Mouse (Mus musculus) CH12.LX (cell line): ENCODE measurements around the gene Pacs2. TPM values are rescaled to one million over a fixed set of nuclear protein-coding genes. Genes with fewer than 3 reads are reported as not detected.

ENCODE experiments used
- DNase-seq: peaks from one replicate; pipeline ENCODE4 v3.0.0-alpha.2; 2013; ENCODE audit errors: extremely low read depth
- H3K27ac ChIP-seq: 2 replicates; pipeline ENCODE4 v1.5.1; 2012; ENCODE audit warnings: low read depth, mild to moderate bottlenecking, control low read depth, moderate library complexity; ENCODE audit not compliant: insufficient read depth
- H3K27me3 ChIP-seq: replicated peaks from 2 replicates; pipeline ENCODE3; 2012; ENCODE audit warnings: inconsistent platforms
- H3K36me3 ChIP-seq, 2 experiments: replicated peaks in 1 of 2; 2 replicates each; pipeline versions ENCODE3 to v1.6.1; 2012; ENCODE audit warnings: inconsistent platforms in 1 of 2, low read length in 1 of 2, mild to moderate bottlenecking in 1 of 2, mixed read lengths in 1 of 2, moderate library complexity in 1 of 2; ENCODE audit not compliant: control insufficient read depth in 1 of 2, insufficient read depth in 1 of 2
- H3K4me1 ChIP-seq, 2 experiments: 2 replicates each; pipeline ENCODE4 v1.6.1; 2012; ENCODE audit warnings: inconsistent platforms in 1 of 2, moderate library complexity in 1 of 2; ENCODE audit not compliant: insufficient read depth in 2 of 2, control insufficient read depth in 1 of 2
- H3K4me2 ChIP-seq: 2 replicates; pipeline ENCODE4 v1.6.1; 2012; ENCODE audit warnings: low read depth, mild to moderate bottlenecking, control low read depth; ENCODE audit not compliant: poor library complexity, insufficient read depth, severe bottlenecking
- H3K4me3 ChIP-seq, 3 experiments: fragments of 150-350 bp in 1 of 3; sonication (generic) in 1 of 3; replicated peaks in 1 of 3; 2 replicates each; pipeline versions ENCODE3 to v1.5.1; 2011 to 2012; ENCODE audit warnings: low read depth in 2 of 3, low read length in 2 of 3, mild to moderate bottlenecking in 2 of 3, moderate library complexity in 2 of 3, control low read depth in 1 of 3, improper control_type of control experiment in 1 of 3, inconsistent platforms in 1 of 3, mixed read lengths in 1 of 3; ENCODE audit not compliant: poor library complexity in 1 of 3
- H3K79me2 ChIP-seq: replicated peaks from 2 replicates; pipeline ENCODE4 v1.6.1; 2012; ENCODE audit warnings: mild to moderate bottlenecking, moderate library complexity; ENCODE audit not compliant: control insufficient read depth, poor library complexity, insufficient read depth, severe bottlenecking; ENCODE audit errors: extremely low read depth
- H3K9ac ChIP-seq: 2 replicates; pipeline ENCODE4 v1.6.1; 2012; ENCODE audit warnings: low read depth, mild to moderate bottlenecking, control low read depth, moderate library complexity; ENCODE audit not compliant: insufficient read depth
- H3K9me3 ChIP-seq: replicated peaks from 2 replicates; pipeline ENCODE3; 2012; ENCODE audit warnings: low read length, inconsistent platforms, mixed read lengths
- BHLHE40 ChIP-seq: IDR thresholded peaks from 2 replicates; pipeline ENCODE4 v1.6.1; 2011; ENCODE audit warnings: mild to moderate bottlenecking, low read depth, low read length, improper control_type of control experiment
- CHD1 ChIP-seq: IDR thresholded peaks from 2 replicates; pipeline ENCODE4 v1.6.1; 2012; ENCODE audit warnings: low read depth, low read length, improper control_type of control experiment, inconsistent platforms
- CHD2 ChIP-seq: IDR thresholded peaks from 2 replicates; pipeline ENCODE4 v1.6.1; 2011; ENCODE audit warnings: low read length, improper control_type of control experiment
- E2F4 ChIP-seq: IDR thresholded peaks from 2 replicates; pipeline ENCODE4 v1.6.1; 2011; ENCODE audit warnings: low read depth, low read length, improper control_type of control experiment; ENCODE audit not compliant: insufficient replicate concordance
- EP300 ChIP-seq: IDR thresholded peaks from 2 replicates; pipeline ENCODE4 v1.6.1; 2011; ENCODE audit warnings: low read length, improper control_type of control experiment
- GABPA ChIP-seq: IDR thresholded peaks from 2 replicates; pipeline ENCODE4 v1.6.1; 2012; ENCODE audit warnings: low read depth, low read length, improper control_type of control experiment, inconsistent platforms; ENCODE audit not compliant: insufficient replicate concordance
- IRF4 ChIP-seq: IDR thresholded peaks from 2 replicates; pipeline ENCODE4 v1.6.1; 2014; ENCODE audit warnings: low read depth, mild to moderate bottlenecking, inconsistent platforms, low read length, improper control_type of control experiment
- JUN ChIP-seq: IDR thresholded peaks from 2 replicates; pipeline ENCODE4 v1.6.1; 2011; ENCODE audit warnings: low read depth, mild to moderate bottlenecking, low read length, improper control_type of control experiment, moderate library complexity; ENCODE audit not compliant: insufficient read depth
- MAFK ChIP-seq: IDR thresholded peaks from 2 replicates; pipeline ENCODE4 v1.6.1; 2011; ENCODE audit warnings: low read length, improper control_type of control experiment; ENCODE audit not compliant: insufficient replicate concordance
- MAX ChIP-seq: IDR thresholded peaks from 2 replicates; pipeline ENCODE4 v1.6.1; 2011; ENCODE audit warnings: low read length, improper control_type of control experiment
- MAZ ChIP-seq: IDR thresholded peaks from 2 replicates; pipeline ENCODE4 v1.6.1; 2012; ENCODE audit warnings: low read depth, mild to moderate bottlenecking, inconsistent platforms, low read length, improper control_type of control experiment, moderate library complexity
- NELFE ChIP-seq: IDR thresholded peaks from 2 replicates; pipeline ENCODE4 v1.6.1; 2011; ENCODE audit warnings: low read depth, low read length, improper control_type of control experiment
- NRF1 ChIP-seq: IDR thresholded peaks from 2 replicates; pipeline ENCODE4 v1.6.1; 2014; ENCODE audit warnings: low read depth, mild to moderate bottlenecking, inconsistent platforms, low read length, improper control_type of control experiment, moderate library complexity
- PAX5 ChIP-seq: IDR thresholded peaks from 2 replicates; pipeline ENCODE4 v1.6.1; 2012; ENCODE audit warnings: low read length, inconsistent platforms, mixed read lengths
- POLR2A ChIP-seq: IDR thresholded peaks from 2 replicates; pipeline ENCODE4 v1.6.1; 2011; ENCODE audit warnings: low read depth, mild to moderate bottlenecking, improper control_type of control experiment, low read length
- POLR2AphosphoS2 ChIP-seq: IDR thresholded peaks from 2 replicates; pipeline ENCODE4 v1.6.1; 2011; ENCODE audit warnings: low read depth, low read length, improper control_type of control experiment
- SIN3A ChIP-seq: IDR thresholded peaks from 2 replicates; pipeline ENCODE4 v1.6.1; 2012; ENCODE audit warnings: low read length, improper control_type of control experiment, inconsistent platforms
- SMC3 ChIP-seq: IDR thresholded peaks from 2 replicates; pipeline ENCODE4 v1.6.1; 2011; ENCODE audit warnings: low read depth, low read length, improper control_type of control experiment
- UBTF ChIP-seq: IDR thresholded peaks from 2 replicates; pipeline ENCODE4 v1.6.1; 2012; ENCODE audit warnings: low read depth, mild to moderate bottlenecking, inconsistent platforms, low read length, improper control_type of control experiment, moderate library complexity
- USF1 ChIP-seq: IDR thresholded peaks from 2 replicates; pipeline ENCODE4 v1.6.1; 2014; ENCODE audit warnings: low read depth, mild to moderate bottlenecking, inconsistent platforms, low read length, improper control_type of control experiment
- USF2 ChIP-seq: conservative IDR thresholded peaks from 2 replicates; pipeline ENCODE4 v1.6.1; 2011; ENCODE audit warnings: low read depth, low read length, improper control_type of control experiment
- ZC3H11A ChIP-seq: IDR thresholded peaks from 2 replicates; pipeline ENCODE4 v1.6.1; 2012; ENCODE audit warnings: low read depth, mild to moderate bottlenecking, inconsistent platforms, low read length, improper control_type of control experiment
- ZKSCAN1 ChIP-seq: IDR thresholded peaks from 2 replicates; pipeline ENCODE4 v1.6.1; 2012; ENCODE audit warnings: low read depth, inconsistent platforms, low read length, improper control_type of control experiment, borderline replicate concordance
- ZMIZ1 ChIP-seq: IDR thresholded peaks from 2 replicates; pipeline ENCODE4 v1.6.1; 2012; ENCODE audit warnings: low read depth, mild to moderate bottlenecking, inconsistent platforms, low read length, improper control_type of control experiment
- dilution Hi-C: fragments of 300-500 bp; cut with MboI; formaldehyde crosslinking; loops from 2 replicates; pipeline ENCODE4 v1.14.3; 2020; ENCODE audit warnings: low sequenced_read_pairs; ENCODE audit not compliant: extremely low pct_unique_long_range_greater_than_20kb, extremely low pct_ligation_motif_present
- in situ Hi-C: fragments of 300-500 bp; cut with MboI; formaldehyde crosslinking; loops from 3 replicates; pipeline ENCODE4 v1.14.3; 2019; ENCODE audit warnings: low sequenced_read_pairs, low pct_ligation_motif_present, low pct_unique_long_range_greater_than_20kb, mixed read lengths
- polyA plus RNA-seq: library from polyadenylated mRNA; unstranded; fragments of >175 nt; gene quantifications from 2 replicates; pipeline ENCODE4 v1.2.1, GENCODE M21; 2012; ENCODE audit warnings: low read depth; ENCODE audit not compliant: insufficient read length
- total RNA-seq, 2 experiments: library from RNA; depleted of rRNA; stranded (reverse); fragments of 300-350 nt in 1 of 2; fragments of >200 nt in 1 of 2; gene quantifications; 2 replicates each; pipeline ENCODE4 v1.2.3; 2012 to 2014

The Pacs2 gene
- total and polyA plus RNA-seq, 3 experiments = 3.1 to 7.1 (median 7.0) TPM

DNA sequence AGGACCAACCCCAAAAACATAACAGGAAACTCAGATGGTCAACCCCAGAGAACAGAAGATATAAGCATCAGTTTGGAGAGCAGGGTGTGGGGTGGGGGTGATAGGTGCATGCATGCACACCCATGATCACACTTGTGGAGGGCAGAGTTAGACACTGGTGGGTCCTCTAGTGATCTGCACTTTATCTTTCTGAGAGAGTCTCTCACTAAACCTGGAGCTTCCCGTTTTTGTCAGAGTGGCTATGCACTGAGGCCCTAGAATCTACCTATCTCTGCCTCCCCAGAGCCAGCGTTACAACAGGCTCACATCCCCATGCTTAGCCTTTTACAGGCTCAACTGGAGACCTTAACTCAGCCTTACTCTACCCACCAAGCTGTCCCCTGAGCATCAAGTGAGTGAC lies 22.9 kb upstream of the Pacs2 start:
- Histone ChIP-seq H3K9me3 (peaks cover 4% of the 10 kb centered on the region), H3K27ac (no peak overlapping the region), H3K9ac (no peak overlapping the region), H3K4me3 (no peak overlapping the region), H3K79me2 (peaks cover 9% of the 10 kb centered on the region), H3K4me1 (peaks cover 0 to 36% of the 10 kb centered on the region in 2 experiments; a peak in 2 of 4 replicates), H3K36me3 (peaks cover 32 to 68% of the 10 kb centered on the region in 2 experiments), H3K27me3 (no peaks in the 10 kb centered on the region), H3K4me2 (no peak overlapping the region)
- TF ChIP-seq ZKSCAN1 = no peak
- no peak for TF ChIP-seq NELFE
- no peak for TF ChIP-seq MAX
- no peak for TF ChIP-seq CHD2
- no peak for TF ChIP-seq GABPA
- TF ChIP-seq BHLHE40 = no peak
- no peak for TF ChIP-seq ZC3H11A
- no peak for TF ChIP-seq POLR2A
- no peak for TF ChIP-seq EP300
- TF ChIP-seq MAZ = no peak
- no peak for TF ChIP-seq POLR2AphosphoS2
- TF ChIP-seq SMC3 = no peak
- no peak for TF ChIP-seq UBTF
- no peak for TF ChIP-seq PAX5
- TF ChIP-seq USF1 = no peak
- dilution Hi-C loops (no loop called here), in situ Hi-C loops (no loop called here)
- no peak for DNase-seq

GRCm38 (mm10) chr12:112994153-112994552 lies 20.2 kb upstream of the Pacs2 start:
- Histone ChIP-seq H3K36me3 (peaks cover 27 to 62% of the 10 kb centered on the region in 2 experiments), H3K27me3 (no peaks in the 10 kb centered on the region)
- dilution Hi-C loops = no loop called here
- TF ChIP-seq CHD1 = no peak
- 0 out of 2 replicates have a peak, but pooled peaks have one; percentile 51 for TF ChIP-seq MAFK
- TF ChIP-seq IRF4 = no peak
- no peak for TF ChIP-seq NRF1
- no peak for TF ChIP-seq SIN3A
- TF ChIP-seq E2F4 = no peak
- no peak for TF ChIP-seq USF2
- TF ChIP-seq JUN = no peak
- TF ChIP-seq ZMIZ1 = no peak
- TF ChIP-seq, all 38 proteins: peak for 1
- H3K9me3 ChIP-seq = peaks cover 4% of the 10 kb centered on the region
- no peak overlapping the region for H3K9ac ChIP-seq
- H3K79me2 ChIP-seq = peaks cover 22% of the 10 kb centered on the region
- in situ Hi-C loops = no loop called here
- no peak overlapping the region for H3K4me3 ChIP-seq
- no peak overlapping the region for H3K27ac ChIP-seq
- H3K4me2 ChIP-seq = no peak overlapping the region
- no peak for DNase-seq
- H3K4me1 ChIP-seq = peaks cover 4 to 25% of the 10 kb centered on the region in 2 experiments; a peak in 3 of 4 replicates
